Mouse (Mus musculus) embryonic facial prominence, embryonic 11.5 days (tissue): ENCODE results near the gene Coa6. TPM values are rescaled to one million over a fixed set of nuclear protein-coding genes. Genes with fewer than 3 reads are reported as not detected.

Experiments used
- ATAC-seq: fragments of 200-750 bp; cut with Nextera tagmentation; replicated peaks from 2 replicates; pipeline ENCODE4 v1.8.0; 2017; ENCODE audit warnings: low read depth; ENCODE audit not compliant: insufficient number of reproducible peaks, low FRiP score, low TSS enrichment
- DNase-seq: peaks from one replicate; pipeline ENCODE4 v3.0.0-alpha.2; 2015; ENCODE audit warnings: low spot score
- H3K27ac ChIP-seq: fragments of 300-500 bp; sonication (generic); replicated peaks from 2 replicates; pipeline ENCODE4 v1.5.1; 2014; ENCODE audit warnings: mild to moderate bottlenecking, low read depth, low read length, control low read depth
- H3K27me3 ChIP-seq: fragments of 300-500 bp; sonication (generic); 2 replicates; pipeline ENCODE4 v1.6.1; 2014; ENCODE audit warnings: mild to moderate bottlenecking, low read length, moderate library complexity, mixed read lengths; ENCODE audit not compliant: control insufficient read depth, insufficient read depth
- H3K36me3 ChIP-seq: fragments of 300-500 bp; sonication (generic); replicated peaks from 2 replicates; pipeline ENCODE4 v1.6.1; 2014; ENCODE audit warnings: low read depth, mild to moderate bottlenecking, low read length, moderate library complexity, mixed read lengths; ENCODE audit not compliant: control insufficient read depth, insufficient read depth
- H3K4me1 ChIP-seq: fragments of 300-500 bp; sonication (generic); 2 replicates; pipeline ENCODE4 v1.6.1; 2014; ENCODE audit warnings: low read length, mixed read lengths; ENCODE audit not compliant: control insufficient read depth, insufficient read depth
- H3K4me2 ChIP-seq: fragments of 300-500 bp; sonication (generic); 2 replicates; pipeline ENCODE4 v1.6.1; 2014; ENCODE audit warnings: low read depth, mild to moderate bottlenecking, control low read depth, low read length, moderate library complexity
- H3K4me3 ChIP-seq: fragments of 300-500 bp; sonication (generic); 2 replicates; pipeline ENCODE4 v1.5.1; 2014; ENCODE audit warnings: low read depth, low read length, control low read depth
- H3K9ac ChIP-seq: fragments of 300-500 bp; sonication (generic); replicated peaks from 2 replicates; pipeline ENCODE4 v1.6.1; 2014; ENCODE audit warnings: mild to moderate bottlenecking, control low read depth, low read length
- H3K9me3 ChIP-seq: fragments of 300-500 bp; sonication (generic); replicated peaks from 2 replicates; pipeline ENCODE4 v1.6.1; 2016; ENCODE audit warnings: mild to moderate bottlenecking, low read length, inconsistent platforms, mixed read lengths; ENCODE audit not compliant: control insufficient read depth
- WGBS: fragments of 180-500 bp; shearing (Covaris S2); extraction: QIAGEN DNeasy Blood & Tissue Kit; methylation state at CpG from one replicate; pipeline ENCODE4 v1.1.7; 2014; 5-methylcytosine and 5-hydroxymethylcytosine counted together
- polyA plus RNA-seq: library from polyadenylated mRNA; unstranded; fragments of >200 nt; fragmentation: Nextera tagmentation; extraction: Ambion mirVana; gene quantifications from 2 replicates; pipeline ENCODE4 v1.2.1, GENCODE M21; 2014

Gene Coa6
- polyA plus RNA-seq, 1 experiment from 2014 or later = 56.5 TPM

DNA sequence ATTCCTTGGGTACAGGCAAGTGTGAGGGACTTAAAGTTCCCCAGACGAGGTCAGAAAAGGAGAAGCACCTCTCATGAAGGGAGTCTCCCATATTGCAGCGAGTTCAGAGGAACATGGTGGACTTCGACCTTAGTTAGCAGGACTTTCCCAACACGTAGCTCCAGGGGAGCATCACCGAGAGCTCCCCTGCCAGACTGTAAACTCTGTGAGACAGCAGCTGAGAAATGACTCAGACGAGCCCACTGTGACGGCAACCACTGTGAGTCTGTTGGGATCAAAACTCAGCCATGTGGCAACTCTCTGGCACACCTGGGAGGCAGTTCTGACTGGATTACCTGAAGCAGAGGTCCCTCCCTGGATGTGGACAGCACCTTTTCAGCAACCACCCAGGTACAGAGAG is 41.8 kb downstream of the Coa6 start:
- Histone ChIP-seq H3K36me3 (no peaks in the 10 kb centered on the region; the same call in 1 of the 2 replicates), H3K27me3 (no peaks in the 10 kb centered on the region), H3K9ac (no peak overlapping the region), H3K4me3 (no peak overlapping the region), H3K9me3 (no peaks in the 10 kb centered on the region), H3K4me1 (no peaks in the 10 kb centered on the region), H3K4me2 (no peak overlapping the region), H3K27ac (no peak overlapping the region)
- DNase-seq = no peak
- no peak for ATAC-seq
- WGBS = 79% methylated on average over 7 of the region's 7 CpGs

DNA sequence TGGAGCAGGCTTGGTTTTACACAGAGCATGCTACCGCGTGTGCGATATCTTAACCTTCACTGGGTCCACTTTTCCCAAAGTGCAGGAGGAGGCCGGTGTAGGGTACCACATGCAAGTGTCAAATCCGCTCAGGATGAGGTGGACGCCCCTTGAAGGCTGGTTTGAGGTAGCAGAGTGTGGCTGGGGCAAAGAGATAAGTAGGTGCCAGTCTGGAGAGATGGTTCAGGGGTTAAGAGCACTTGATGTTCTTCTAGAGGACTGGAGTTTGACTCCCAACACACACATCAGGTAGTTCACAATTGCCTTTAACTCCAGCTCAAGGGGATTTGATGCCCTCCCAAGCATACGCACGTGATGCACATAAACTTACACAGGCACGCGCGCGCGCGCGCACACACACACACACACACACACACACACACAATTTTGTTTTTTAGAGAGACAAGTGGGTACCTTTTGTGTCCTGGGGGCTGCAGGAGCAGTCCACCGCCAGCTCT is 51.5 kb downstream of the Coa6 start:
- peak overlapping the region; percentile 82 for H3K4me2 ChIP-seq
- ATAC-seq = no peak

DNA sequence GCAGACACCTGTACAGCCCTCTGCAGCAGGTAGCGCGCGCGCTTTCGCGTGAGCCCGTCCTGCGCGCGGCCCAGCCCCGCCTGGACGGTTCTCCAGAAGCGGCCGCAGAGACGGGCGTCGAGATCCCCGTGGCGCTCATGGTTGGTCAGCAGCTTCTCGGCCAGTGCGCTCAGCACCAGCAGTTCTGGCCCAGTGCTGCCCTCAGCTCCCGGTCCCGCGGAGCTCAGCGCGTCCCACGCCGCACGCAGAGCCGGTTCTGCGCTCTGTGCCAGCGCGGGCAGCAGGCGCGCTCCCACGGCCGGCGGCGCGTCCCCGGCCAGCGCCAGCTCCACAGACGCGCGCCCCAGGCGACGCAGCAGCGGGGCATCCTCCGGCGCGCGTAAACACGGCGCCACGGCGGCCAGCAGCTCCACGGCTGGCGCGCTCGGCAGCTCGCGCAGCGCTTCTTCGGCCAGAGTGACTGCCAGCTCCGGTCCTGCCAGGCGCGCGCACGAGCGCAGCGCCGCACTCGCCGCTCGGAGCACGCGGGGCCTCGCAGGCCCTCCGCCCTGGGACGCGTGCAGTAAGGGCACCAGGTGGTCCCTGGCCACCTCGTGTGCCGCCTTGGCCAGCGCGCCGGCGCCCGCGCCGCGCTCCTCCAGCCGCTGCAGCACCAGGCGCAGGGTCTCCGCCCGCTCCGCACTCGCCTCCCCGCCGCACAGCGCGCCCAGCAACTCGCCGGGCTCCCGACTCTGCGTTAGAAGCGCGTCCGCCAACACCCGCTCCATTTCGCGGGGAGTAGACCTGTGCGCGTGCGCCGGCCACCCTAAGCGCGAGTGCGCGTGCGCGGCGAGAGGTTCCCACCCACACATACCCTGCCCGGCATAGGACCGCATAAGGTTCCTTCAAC is 52.2 kb downstream of the Coa6 start, which contains the start of gene Tarbp1:
TSS of gene Tarbp1 (minus strand) at position 767 of the 889 bp plus-strand sequence.
- Histone ChIP-seq H3K4me3 (peak within 1 kb of the TSS; percentile 88), H3K9me3 (no peaks in the 10 kb centered on the region), H3K9ac (peak within 1 kb of the TSS; percentile 74), H3K27ac (peak within 1 kb of the TSS; percentile 62), H3K4me2 (peak within 1 kb of the TSS; percentile 82), H3K4me1 (no peaks in the 10 kb centered on the region), H3K36me3 (no peaks in the 10 kb centered on the region), H3K27me3 (no peaks in the 10 kb centered on the region)
- ATAC-seq (peak; percentile 92), DNase-seq (peak; percentile 93)
- under 1% methylated on average over 108 of the region's 124 CpGs for WGBS

More for the DNA sequence above, 51.5 kb downstream of the Coa6 start:
- H3K27ac ChIP-seq = no peak overlapping the region
- H3K4me1 ChIP-seq = no peaks in the 10 kb centered on the region
- DNase-seq = no peak
- peak overlapping the region; percentile 88 for H3K4me3 ChIP-seq
- no peaks in the 10 kb centered on the region for H3K36me3 ChIP-seq
- 15% methylated on average over 16 of the region's 16 CpGs for WGBS
- no peaks in the 10 kb centered on the region for H3K27me3 ChIP-seq
- H3K9me3 ChIP-seq = no peaks in the 10 kb centered on the region
- peak overlapping the region; percentile 74 for H3K9ac ChIP-seq

Other genes starting within 250 kb of the Coa6 start
- gene Slc35f3, start 124.0 kb upstream of the Coa6 start, polyA plus RNA-seq = 0.14 TPM in 2 replicates
- gene Tarbp1, start 52.5 kb downstream of the Coa6 start, polyA plus RNA-seq = 2.6 and 3.4 TPM in 2 replicates
- gene Irf2bp2, start 171.5 kb downstream of the Coa6 start, polyA plus RNA-seq = 6.5 and 6.9 TPM in 2 replicates